Mouse (Mus musculus) bone marrow macrophage, adult 2 months (primary cell): ENCODE data around the gene Sorcs2.

Experiments used
- CTCF ChIP-seq: IDR thresholded peaks from 2 replicates; pipeline ENCODE4 v1.5.1; 2012; ENCODE audit warnings: low read depth, mild to moderate bottlenecking, low read length, moderate library complexity
- POLR2A ChIP-seq: IDR thresholded peaks from 2 replicates; pipeline ENCODE4 v1.6.1; 2012; ENCODE audit warnings: mild to moderate bottlenecking, low read depth, low read length, borderline replicate concordance

- TF ChIP-seq CTCF (no peak), POLR2A (no peak)
Observed at GRCm38 (mm10) chr5:36203421-36203820, 194.5 kb downstream of the Sorcs2 start.
